Mouse (Mus musculus) intestine, embryonic 16.5 days (tissue): ENCODE results near the gene Gm18596. TPM values are rescaled to one million over a fixed set of nuclear protein-coding genes. Genes with fewer than 3 reads are reported as not detected.
"Not testable (repeated sequence)": the region's sequence is repeated elsewhere in the genome, so short reads cannot be mapped to it uniquely, and the experiment has no call there.

Source experiments
- ATAC-seq: fragments of 200-750 bp; cut with Nextera tagmentation; 2 replicates; pipeline ENCODE4 v1.8.0; 2017; ENCODE audit warnings: moderate TSS enrichment, moderate library complexity
- H3K27ac ChIP-seq: fragments of 300-500 bp; sonication (generic); 2 replicates; pipeline ENCODE4 v1.5.1; 2014; ENCODE audit warnings: mild to moderate bottlenecking, low read length
- H3K27me3 ChIP-seq: fragments of 300-500 bp; sonication (generic); replicated peaks from 2 replicates; pipeline ENCODE4 v1.6.1; 2014; ENCODE audit warnings: low read length, control low read depth, mixed read lengths; ENCODE audit not compliant: control insufficient read depth, insufficient read depth
- H3K36me3 ChIP-seq: fragments of 300-500 bp; sonication (generic); 2 replicates; pipeline ENCODE4 v1.6.1; 2014; ENCODE audit warnings: low read length, control low read depth; ENCODE audit not compliant: control insufficient read depth, insufficient read depth
- H3K4me1 ChIP-seq: fragments of 300-500 bp; sonication (generic); 2 replicates; pipeline ENCODE4 v1.6.1; 2014; ENCODE audit warnings: low read length, control low read depth, mixed read lengths; ENCODE audit not compliant: control insufficient read depth, insufficient read depth
- H3K4me2 ChIP-seq: fragments of 300-500 bp; sonication (generic); 2 replicates; pipeline ENCODE4 v1.6.1; 2014; ENCODE audit warnings: low read depth, low read length, control low read depth
- H3K4me3 ChIP-seq: fragments of 300-500 bp; sonication (generic); 2 replicates; pipeline ENCODE4 v1.5.1; 2014; ENCODE audit warnings: mild to moderate bottlenecking, low read length
- H3K9ac ChIP-seq: fragments of 300-500 bp; sonication (generic); 2 replicates; pipeline ENCODE4 v1.6.1; 2014; ENCODE audit warnings: low read depth, low read length
- H3K9me3 ChIP-seq: fragments of 300-500 bp; sonication (generic); 2 replicates; pipeline ENCODE4 v1.6.1; 2016; ENCODE audit warnings: low read length, control low read depth; ENCODE audit not compliant: control insufficient read depth
- WGBS: fragments of 180-500 bp; shearing (Covaris S2); extraction: QIAGEN DNeasy Blood & Tissue Kit; methylation state at CpG from one replicate; pipeline ENCODE4 v1.1.7; 2014; 5-methylcytosine and 5-hydroxymethylcytosine counted together
- polyA plus RNA-seq: library from polyadenylated mRNA; unstranded; fragments of >200 nt; fragmentation: Nextera tagmentation; extraction: Ambion mirVana; gene quantifications from 2 replicates; pipeline ENCODE4 v1.2.1, GENCODE M21; 2015

The Gm18596 gene
- polyA plus RNA-seq, 1 experiment from 2014 or later = not detected

GRCm38 (mm10) chr10:77724855-77725254 lies 17.6 kb downstream of the Gm18596 start:
- Histone ChIP-seq H3K27ac (no peak overlapping the region), H3K4me3 (no peak overlapping the region), H3K9ac (no peak overlapping the region), H3K4me1 (no peaks in the 10 kb centered on the region), H3K4me2 (no peak overlapping the region), H3K9me3 (no peaks in the 10 kb centered on the region), H3K36me3 (no peaks in the 10 kb centered on the region), H3K27me3 (no peaks in the 10 kb centered on the region)
- ATAC-seq = no peak
- WGBS = 70% methylated on average over 8 of the region's 8 CpGs

- not testable (repeated sequence) for H3K9ac ChIP-seq, H3K4me1 ChIP-seq, H3K4me3 ChIP-seq, H3K27ac ChIP-seq, ATAC-seq, H3K4me2 ChIP-seq, H3K36me3 ChIP-seq, H3K9me3 ChIP-seq, H3K27me3 ChIP-seq
- WGBS = 90% methylated on average over 1 of the region's 1 CpGs
Measured at GRCm38 (mm10) chr10:77720299-77720698, 22.1 kb downstream of the Gm18596 start, which contains the start of gene Krtap12-1. Gene Krtap12-1 (plus strand): TSS chr10:77720599.

- no peak for ATAC-seq
- H3K27me3 ChIP-seq = no peaks in the 10 kb centered on the region
- H3K4me1 ChIP-seq = no peaks in the 10 kb centered on the region
- no peak within 1 kb of the TSS for H3K27ac ChIP-seq
- 84% methylated on average over 1 of the region's 1 CpGs for WGBS
- H3K4me3 ChIP-seq = no peak within 1 kb of the TSS
- H3K4me2 ChIP-seq = no peak within 1 kb of the TSS
- peaks cover 4% of the 10 kb centered on the region for H3K9me3 ChIP-seq
- H3K9ac ChIP-seq = no peak within 1 kb of the TSS
- H3K36me3 ChIP-seq = no peaks in the 10 kb centered on the region
Measured at GRCm38 (mm10) chr10:77715507-77715906, 26.9 kb downstream of the Gm18596 start, which contains the start of gene Gm10142. Gene Gm10142 (plus strand): TSS chr10:77715807.

GRCm38 (mm10) chr10:77713734-77714133 lies 28.7 kb downstream of the Gm18596 start:
- WGBS = 66% methylated on average over 4 of the region's 4 CpGs
- ATAC-seq = no peak

GRCm38 (mm10) chr10:77711157-77711556 lies 31.3 kb downstream of the Gm18596 start, which contains the start of gene Gm10024:
Gene Gm10024 (plus strand): TSS chr10:77711457.
- not testable (repeated sequence) for H3K4me3 ChIP-seq, H3K9me3 ChIP-seq, H3K27ac ChIP-seq, H3K4me1 ChIP-seq, H3K36me3 ChIP-seq, H3K27me3 ChIP-seq, H3K9ac ChIP-seq, H3K4me2 ChIP-seq, ATAC-seq

More at GRCm38 (mm10) chr10:77713734-77714133, 28.7 kb downstream of the Gm18596 start:
- no peaks in the 10 kb centered on the region for H3K27me3 ChIP-seq
- no peaks in the 10 kb centered on the region for H3K36me3 ChIP-seq
- no peak overlapping the region for H3K27ac ChIP-seq
- no peak overlapping the region for H3K9ac ChIP-seq
- H3K4me1 ChIP-seq = no peaks in the 10 kb centered on the region
- peaks cover 4% of the 10 kb centered on the region for H3K9me3 ChIP-seq
- H3K4me2 ChIP-seq = no peak overlapping the region
- H3K4me3 ChIP-seq = no peak overlapping the region

- Histone ChIP-seq H3K4me1 (no peaks in the 10 kb centered on the region), H3K9me3 (peaks cover 3% of the 10 kb centered on the region), H3K27ac (no peak overlapping the region), H3K4me3 (no peak overlapping the region), H3K9ac (no peak overlapping the region), H3K36me3 (no peaks in the 10 kb centered on the region), H3K4me2 (no peak overlapping the region), H3K27me3 (no peaks in the 10 kb centered on the region)
- WGBS = 72% methylated on average over 3 of the region's 3 CpGs
- no peak for ATAC-seq
Measured at GRCm38 (mm10) chr10:77709831-77710230, 32.6 kb downstream of the Gm18596 start.

- Histone ChIP-seq H3K27me3 (no peaks in the 10 kb centered on the region), H3K4me1 (no peaks in the 10 kb centered on the region), H3K27ac (no peak within 1 kb of the TSS), H3K9ac (no peak within 1 kb of the TSS), H3K9me3 (no peaks in the 10 kb centered on the region), H3K4me2 (no peak within 1 kb of the TSS), H3K4me3 (no peak within 1 kb of the TSS), H3K36me3 (no peaks in the 10 kb centered on the region)
- no peak for ATAC-seq
- 96% methylated on average over 1 of the region's 1 CpGs for WGBS
Measured at GRCm38 (mm10) chr10:77706326-77706725, 36.1 kb downstream of the Gm18596 start, which contains the start of gene Gm10272. Gene Gm10272 (plus strand): TSS chr10:77706626.

GRCm38 (mm10) chr10:77697133-77697532 lies 45.3 kb downstream of the Gm18596 start, which contains the start of gene Gm9508:
Gene Gm9508 (minus strand): TSS chr10:77697233.
- no peaks in the 10 kb centered on the region for H3K36me3 ChIP-seq
- 0 out of 2 replicates have a peak, but pooled peaks cover 4% of the 10 kb centered on the region for H3K9me3 ChIP-seq
- H3K27ac ChIP-seq = no peak within 1 kb of the TSS
- H3K27me3 ChIP-seq = no peaks in the 10 kb centered on the region
- no peak within 1 kb of the TSS for H3K4me3 ChIP-seq
- H3K4me1 ChIP-seq = no peaks in the 10 kb centered on the region
- 42% methylated on average over 4 of the region's 4 CpGs for WGBS
- no peak within 1 kb of the TSS for H3K4me2 ChIP-seq
- no peak within 1 kb of the TSS for H3K9ac ChIP-seq
- ATAC-seq = no peak
